Mouse (Mus musculus) lung, embryonic 14.5 days (tissue): Measurements from ENCODE around the gene Ddias. TPM values are rescaled to one million over a fixed set of nuclear protein-coding genes. Genes with fewer than 3 reads are reported as not detected.

Experiments used
- ATAC-seq: fragments of 200-750 bp; cut with Nextera tagmentation; 2 replicates; pipeline ENCODE4 v1.8.0; 2017; ENCODE audit warnings: mild to moderate bottlenecking, moderate TSS enrichment, moderate library complexity; ENCODE audit not compliant: insufficient read depth
- DNase-seq: peaks from one replicate; pipeline ENCODE4 v3.0.0-alpha.2; 2015
- H3K27ac ChIP-seq: fragments of 300-500 bp; sonication (generic); 2 replicates; pipeline ENCODE4 v1.5.1; 2014; ENCODE audit warnings: low read depth, mild to moderate bottlenecking, moderate library complexity
- H3K27me3 ChIP-seq: fragments of 300-500 bp; sonication (generic); 2 replicates; pipeline ENCODE4 v1.6.1; 2014; ENCODE audit warnings: low read length, control low read depth; ENCODE audit not compliant: insufficient read depth
- H3K36me3 ChIP-seq: fragments of 300-500 bp; sonication (generic); 2 replicates; pipeline ENCODE4 v1.6.1; 2014; ENCODE audit warnings: control low read depth; ENCODE audit not compliant: insufficient read depth
- H3K4me1 ChIP-seq: fragments of 300-500 bp; sonication (generic); 2 replicates; pipeline ENCODE4 v1.6.1; 2014; ENCODE audit warnings: antibody characterized with exemption, control low read depth; ENCODE audit not compliant: insufficient read depth
- H3K4me2 ChIP-seq: fragments of 300-500 bp; sonication (generic); 2 replicates; pipeline ENCODE4 v1.6.1; 2014; ENCODE audit warnings: mild to moderate bottlenecking
- H3K4me3 ChIP-seq: fragments of 300-500 bp; sonication (generic); 2 replicates; pipeline ENCODE4 v1.5.1; 2014; ENCODE audit warnings: low read depth, low read length
- H3K9ac ChIP-seq: fragments of 300-500 bp; sonication (generic); 2 replicates; pipeline ENCODE4 v1.6.1; 2014
- H3K9me3 ChIP-seq: fragments of 300-500 bp; sonication (generic); 2 replicates; pipeline ENCODE4 v1.6.1; 2016; ENCODE audit warnings: low read depth, low read length, control low read depth
- CTCF ChIP-seq: IDR thresholded peaks from 2 replicates; pipeline ENCODE4 v1.5.1; 2016; ENCODE audit warnings: antibody characterized with exemption, low read depth
- WGBS: fragments of 180-500 bp; shearing (Covaris S2); extraction: QIAGEN DNeasy Blood & Tissue Kit; methylation state at CpG from one replicate; pipeline ENCODE4 v1.1.7; 2014; 5-methylcytosine and 5-hydroxymethylcytosine counted together
- polyA plus RNA-seq: library from polyadenylated mRNA; unstranded; fragments of >200 nt; fragmentation: Nextera tagmentation; extraction: Ambion mirVana; gene quantifications from 2 replicates; pipeline ENCODE4 v1.2.1, GENCODE M21; 2014

Ddias gene
- polyA plus RNA-seq, 1 experiment from 2014 or later = 22.2 TPM

DNA sequence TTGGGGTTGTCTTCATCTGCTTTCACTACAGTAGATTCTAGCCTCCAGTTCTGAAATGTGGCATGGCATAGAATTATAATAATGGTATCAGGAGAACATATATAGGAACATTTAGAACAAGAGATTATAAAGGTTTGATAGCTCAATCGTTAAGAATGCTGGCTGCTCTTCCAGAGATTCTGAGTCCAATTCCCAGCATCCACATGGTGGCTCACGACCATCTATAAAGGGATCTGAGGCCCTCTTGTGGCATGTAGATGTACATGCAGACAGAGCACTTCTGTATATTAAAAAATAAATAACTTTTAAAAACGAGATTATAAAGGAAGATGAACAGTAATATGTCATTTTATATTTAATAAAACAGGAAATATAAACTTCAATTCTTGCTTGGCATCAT lies 19.4 kb upstream of the Ddias start:
- TF ChIP-seq CTCF = peak; percentile 47
- DNase-seq = no peak
- no peak for ATAC-seq

DNA sequence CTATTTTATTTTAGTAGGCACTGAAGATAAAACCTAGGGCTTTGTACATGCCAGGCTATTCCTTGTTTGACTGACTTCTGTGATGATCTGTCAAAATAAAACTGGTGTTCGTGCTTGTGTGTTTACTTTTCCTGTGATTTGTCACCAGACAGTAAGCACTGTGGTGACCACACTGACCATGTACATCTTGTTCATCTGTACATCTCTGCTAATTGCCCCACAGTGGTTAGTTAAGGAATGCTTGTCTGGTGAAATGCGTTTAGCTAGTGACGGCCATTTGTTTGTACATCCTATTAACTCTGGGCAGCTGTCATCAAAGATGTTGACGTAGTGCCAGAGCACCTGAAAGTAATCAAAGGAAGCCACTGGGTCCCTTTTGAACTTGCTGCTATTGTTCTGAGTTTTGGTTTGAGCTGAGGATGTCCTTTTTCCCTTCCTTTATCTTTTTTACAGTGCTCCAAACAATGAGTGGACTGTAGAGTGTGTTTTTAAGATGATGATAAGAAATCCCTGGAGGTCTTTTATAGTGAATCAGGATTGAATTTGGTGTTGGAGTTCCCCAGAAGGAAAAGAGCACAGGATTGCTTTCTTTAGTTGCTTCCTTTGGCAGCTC lies 16.7 kb upstream of the Ddias start:
- Histone ChIP-seq H3K4me2 (no peak overlapping the region), H3K9me3 (no peaks in the 10 kb centered on the region), H3K4me1 (no peaks in the 10 kb centered on the region), H3K4me3 (no peak overlapping the region), H3K27me3 (no peaks in the 10 kb centered on the region), H3K9ac (no peak overlapping the region), H3K36me3 (no peaks in the 10 kb centered on the region), H3K27ac (no peak overlapping the region)
- 19% methylated on average over 4 of the region's 4 CpGs for WGBS
- no peak for DNase-seq
- no peak for TF ChIP-seq CTCF
- no peak for ATAC-seq

More for the DNA sequence above, 19.4 kb upstream of the Ddias start:
- no peak overlapping the region for H3K9ac ChIP-seq
- 42% methylated on average over 3 of the region's 3 CpGs for WGBS
- H3K36me3 ChIP-seq = no peaks in the 10 kb centered on the region
- H3K4me3 ChIP-seq = no peak overlapping the region
- H3K27me3 ChIP-seq = no peaks in the 10 kb centered on the region
- no peak overlapping the region for H3K27ac ChIP-seq
- H3K4me1 ChIP-seq = no peaks in the 10 kb centered on the region
- H3K4me2 ChIP-seq = no peak overlapping the region
- H3K9me3 ChIP-seq = no peaks in the 10 kb centered on the region

DNA sequence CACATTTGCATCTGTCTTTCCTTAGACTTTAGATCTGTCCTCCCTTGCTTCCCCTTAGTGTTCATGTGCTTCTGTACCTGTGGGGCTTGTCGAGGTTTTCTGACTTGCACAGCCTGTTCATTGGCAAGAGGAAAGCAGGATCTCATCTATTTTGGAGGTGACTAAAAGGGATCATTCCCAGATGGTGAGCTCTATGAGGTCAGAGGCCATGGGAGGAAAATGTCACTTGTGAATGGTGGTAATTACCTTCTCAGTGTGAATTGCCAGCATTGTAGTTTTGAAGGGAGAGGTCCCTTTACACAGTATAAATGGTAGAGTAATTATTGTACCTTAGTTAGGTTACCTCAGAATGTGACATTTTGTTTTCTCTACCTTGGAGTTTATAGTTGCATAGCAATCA lies 16.2 kb upstream of the Ddias start:
- H3K27ac ChIP-seq = no peak overlapping the region

DNA sequence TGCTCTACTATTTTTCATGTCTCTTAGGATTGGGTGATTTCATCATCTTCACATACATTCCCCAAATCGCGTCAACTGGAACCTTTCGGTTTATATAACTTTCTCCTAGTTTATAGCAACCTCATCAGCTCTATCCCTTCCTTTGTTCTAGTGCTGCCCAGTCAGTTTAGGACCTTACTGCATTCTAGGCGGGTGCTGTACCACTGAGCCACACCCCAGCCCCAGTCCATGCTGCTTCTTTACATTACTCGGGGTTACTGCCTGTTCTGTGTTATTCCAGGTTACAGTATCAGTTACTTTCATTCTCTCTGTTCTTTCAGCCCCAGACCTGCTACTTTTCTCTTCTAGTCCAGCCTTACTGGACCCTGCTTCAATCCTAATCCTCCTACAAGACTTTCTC lies 13.2 kb upstream of the Ddias start:
- DNase-seq (no peak), ATAC-seq (no peak)
- WGBS = 87% methylated on average over 5 of the region's 5 CpGs
- Histone ChIP-seq H3K4me2 (no peak overlapping the region), H3K9ac (no peak overlapping the region), H3K27ac (no peak overlapping the region), H3K36me3 (no peaks in the 10 kb centered on the region), H3K4me1 (no peaks in the 10 kb centered on the region), H3K9me3 (no peaks in the 10 kb centered on the region), H3K27me3 (no peaks in the 10 kb centered on the region), H3K4me3 (no peak overlapping the region)
- no peak for TF ChIP-seq CTCF

More for the DNA sequence above, 16.2 kb upstream of the Ddias start:
- Histone ChIP-seq H3K36me3 (no peaks in the 10 kb centered on the region), H3K4me2 (no peak overlapping the region), H3K4me1 (no peaks in the 10 kb centered on the region), H3K9ac (no peak overlapping the region), H3K27me3 (no peaks in the 10 kb centered on the region), H3K9me3 (no peaks in the 10 kb centered on the region), H3K4me3 (no peak overlapping the region)
- WGBS = 47% methylated on average over 1 of the region's 1 CpGs
- ATAC-seq (no peak), DNase-seq (no peak)
- TF ChIP-seq CTCF = no peak

DNA sequence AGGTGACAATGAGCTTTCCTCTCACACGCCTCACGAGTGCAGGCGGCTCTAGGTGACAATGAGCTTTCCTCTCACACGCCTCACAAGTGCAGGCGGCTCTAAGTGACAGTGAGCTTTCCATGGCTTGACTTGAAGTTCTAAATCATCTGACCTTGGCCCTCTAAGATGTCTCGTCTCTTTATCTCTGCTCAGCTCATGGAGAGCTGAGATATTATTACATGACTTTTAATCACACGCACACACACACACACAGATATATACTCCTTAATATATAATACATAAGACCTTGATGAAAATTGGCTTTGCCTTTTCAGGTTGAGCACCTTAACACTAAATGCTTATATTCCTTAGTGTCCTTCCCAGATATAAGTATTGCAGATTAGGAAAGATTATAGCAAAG lies 12.8 kb upstream of the Ddias start:
- 65% methylated on average over 7 of the region's 7 CpGs for WGBS
- ATAC-seq (0 out of 2 replicates have a peak, but pooled peaks have one; percentile 19), DNase-seq (no peak)
- H3K27me3 ChIP-seq = no peaks in the 10 kb centered on the region
- no peaks in the 10 kb centered on the region for H3K9me3 ChIP-seq
- TF ChIP-seq CTCF = no peak
- no peaks in the 10 kb centered on the region for H3K4me1 ChIP-seq
- H3K4me2 ChIP-seq = no peak overlapping the region
- H3K4me3 ChIP-seq = no peak overlapping the region
- H3K36me3 ChIP-seq = no peaks in the 10 kb centered on the region
- H3K9ac ChIP-seq = no peak overlapping the region
- peak overlapping the region; percentile 42; the same call in 1 of the 2 replicates for H3K27ac ChIP-seq

DNA sequence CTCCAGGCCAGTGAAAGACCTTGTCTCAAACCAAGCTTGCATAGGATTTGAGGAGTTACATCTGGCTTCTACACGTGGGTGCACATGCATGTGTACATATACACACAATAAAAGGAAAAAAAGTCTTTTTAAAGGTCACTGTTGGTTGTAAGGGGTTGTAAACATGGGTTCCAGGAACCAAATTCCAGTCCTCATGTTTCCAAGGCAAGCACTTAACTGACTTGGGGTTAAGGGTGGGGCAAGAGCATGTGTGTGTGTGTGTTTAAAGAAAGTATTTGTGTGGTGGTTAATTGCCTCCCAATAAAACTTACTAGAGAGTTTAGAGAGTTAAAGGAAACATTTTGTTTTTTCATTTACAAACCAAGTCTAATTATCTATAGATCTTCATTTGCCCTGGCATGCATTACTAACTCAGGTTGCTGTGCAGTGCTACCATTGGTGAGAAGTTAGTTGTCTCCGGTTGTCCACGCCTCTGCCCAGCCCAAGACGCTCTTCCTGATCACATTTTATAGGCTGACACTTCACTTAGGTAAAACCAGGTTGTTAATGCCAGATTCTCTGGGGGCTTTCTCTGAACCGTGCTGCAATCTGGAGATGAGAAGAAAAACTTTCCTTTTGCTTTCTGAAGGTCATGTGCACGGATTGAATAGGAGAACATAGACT lies 11.1 kb upstream of the Ddias start:
- H3K9ac ChIP-seq = no peak overlapping the region
- no peaks in the 10 kb centered on the region for H3K9me3 ChIP-seq
- no peaks in the 10 kb centered on the region for H3K27me3 ChIP-seq
- H3K4me1 ChIP-seq = no peaks in the 10 kb centered on the region
- DNase-seq (no peak), ATAC-seq (no peak)
- H3K4me3 ChIP-seq = no peak overlapping the region
- TF ChIP-seq CTCF = no peak
- no peaks in the 10 kb centered on the region for H3K36me3 ChIP-seq
- no peak overlapping the region for H3K4me2 ChIP-seq
- 85% methylated on average over 6 of the region's 6 CpGs for WGBS
- no peak overlapping the region for H3K27ac ChIP-seq

DNA sequence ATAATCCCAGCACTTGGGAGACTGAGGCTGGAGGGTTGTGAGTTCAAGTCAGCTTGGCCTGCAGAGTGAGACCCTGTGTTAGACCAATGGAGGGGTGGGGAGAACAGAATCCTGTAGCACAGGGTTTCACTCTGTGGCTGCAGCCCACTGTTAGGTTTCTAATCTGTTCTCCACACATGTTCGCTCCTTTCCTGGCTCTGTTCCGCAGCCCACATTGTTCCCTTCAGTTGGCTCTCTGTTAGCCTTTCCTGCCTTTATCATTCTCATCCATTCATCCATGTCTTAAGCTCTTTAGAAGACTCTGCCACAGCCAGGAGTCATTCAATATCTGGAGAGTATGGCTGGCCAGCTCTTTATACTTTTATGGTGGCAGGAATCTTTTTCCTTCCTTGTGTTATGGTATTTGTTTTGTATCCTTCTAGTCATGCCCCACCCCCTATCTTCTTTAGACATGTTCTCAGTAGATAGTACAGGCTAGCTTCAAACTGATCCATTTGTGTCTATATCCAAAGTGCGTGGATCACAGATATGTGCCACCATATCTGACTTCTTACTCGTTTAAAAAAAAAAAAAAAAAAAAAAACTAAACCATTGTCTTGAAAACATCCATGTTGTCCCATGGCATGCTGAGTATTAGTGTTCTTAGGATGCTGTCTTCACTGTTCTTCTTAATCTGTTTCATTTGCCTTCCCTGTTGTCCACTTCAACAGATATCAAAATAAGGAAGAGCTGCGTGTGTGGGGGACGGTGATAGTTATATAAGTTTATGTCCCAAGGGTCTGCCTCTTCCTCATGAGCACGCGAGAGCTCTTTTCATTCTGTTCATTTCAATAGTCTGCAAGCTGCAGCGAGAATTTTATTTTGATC lies 10.0 kb upstream of the Ddias start:
- no peak for DNase-seq
- Histone ChIP-seq H3K4me1 (no peaks in the 10 kb centered on the region), H3K9me3 (no peaks in the 10 kb centered on the region), H3K27ac (peak overlapping the region; percentile 51; the same call in 1 of the 2 replicates), H3K9ac (no peak overlapping the region), H3K4me2 (no peak overlapping the region), H3K4me3 (no peak overlapping the region), H3K36me3 (no peaks in the 10 kb centered on the region), H3K27me3 (no peaks in the 10 kb centered on the region)
- ATAC-seq = peak; percentile 61; the same call in 1 of the 2 replicates
- 86% methylated on average over 9 of the region's 9 CpGs for WGBS
- TF ChIP-seq CTCF = no peak
